Mouse (Mus musculus) small intestine, adult 2 months (tissue): Measurements from ENCODE around the gene Hs1bp3.

Experiments
- CTCF ChIP-seq: fragments of 200-500 bp; IDR thresholded peaks from 2 replicates; pipeline ENCODE4 v1.5.1; 2012; ENCODE audit warnings: low read depth, mild to moderate bottlenecking, control low read depth, inconsistent platforms, low read length, moderate library complexity, mixed read lengths; ENCODE audit not compliant: insufficient replicate concordance, insufficient read length; ENCODE audit errors: extremely low read depth
- POLR2A ChIP-seq: fragments of 200-500 bp; IDR thresholded peaks from 2 replicates; pipeline ENCODE4 v1.6.1; 2012; ENCODE audit warnings: low read depth, mild to moderate bottlenecking, control low read depth, inconsistent platforms, low read length, moderate library complexity

DNA sequence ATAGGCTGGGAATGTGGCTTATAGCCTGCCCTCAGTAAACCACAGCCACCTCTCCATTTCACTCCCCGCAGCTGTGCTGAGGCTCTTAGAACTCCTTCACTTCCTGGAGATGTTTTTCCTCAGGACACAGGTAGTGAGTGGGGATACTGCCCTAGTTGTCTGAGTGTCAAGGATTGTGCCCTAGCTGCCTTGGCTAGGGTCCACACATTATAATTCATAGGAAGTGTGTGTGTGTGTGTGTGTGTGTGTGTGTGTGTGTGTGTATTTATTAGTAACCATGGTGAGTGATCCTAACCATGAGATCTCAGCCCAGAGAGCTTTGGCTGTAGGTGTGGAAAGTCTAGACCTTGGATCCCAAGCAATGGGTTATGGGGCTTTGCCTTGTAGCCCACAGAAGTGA lies 74.0 kb downstream of the Hs1bp3 start:
- TF ChIP-seq CTCF (no peak), POLR2A (no peak)
